Mouse (Mus musculus) right cerebral cortex, adult 2 months (tissue): ENCODE results near the gene Thop1.

Source experiments
- DNase-seq, 2 experiments: peaks; one replicate each; pipeline ENCODE4 v3.0.0; 2021 to 2022; ENCODE audit warnings: low spot score in 2 of 2

The Thop1 gene

GRCm38 (mm10) chr10:81106113-81106721 lies 36.4 kb downstream of the Thop1 start:
- peak; percentile 69 to 76 for DNase-seq

DNA sequence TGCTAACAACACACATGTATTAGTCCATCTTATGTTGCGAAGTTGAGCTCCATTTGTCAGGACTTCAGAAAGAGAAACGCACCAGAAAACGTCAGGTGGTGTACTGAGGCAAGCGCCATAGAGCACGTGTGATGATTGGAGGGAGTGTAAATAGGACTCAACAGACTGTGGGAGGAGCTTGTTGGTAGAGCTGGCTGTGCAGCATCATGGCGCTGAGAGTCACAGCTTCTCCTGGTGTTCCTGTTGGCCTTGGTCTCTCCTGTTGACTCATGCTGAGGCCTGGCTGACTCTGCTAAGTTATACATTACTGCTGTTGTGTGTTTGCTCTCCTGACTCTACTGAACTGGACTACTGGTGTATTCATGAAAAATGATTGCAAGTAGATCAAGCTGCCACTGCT lies 43.1 kb downstream of the Thop1 start:
- no peak for DNase-seq

- DNase-seq: no peak
These were observed 49.8 kb downstream of the Thop1 start for GRCm38 (mm10) chr10:81119625-81120024.

DNA sequence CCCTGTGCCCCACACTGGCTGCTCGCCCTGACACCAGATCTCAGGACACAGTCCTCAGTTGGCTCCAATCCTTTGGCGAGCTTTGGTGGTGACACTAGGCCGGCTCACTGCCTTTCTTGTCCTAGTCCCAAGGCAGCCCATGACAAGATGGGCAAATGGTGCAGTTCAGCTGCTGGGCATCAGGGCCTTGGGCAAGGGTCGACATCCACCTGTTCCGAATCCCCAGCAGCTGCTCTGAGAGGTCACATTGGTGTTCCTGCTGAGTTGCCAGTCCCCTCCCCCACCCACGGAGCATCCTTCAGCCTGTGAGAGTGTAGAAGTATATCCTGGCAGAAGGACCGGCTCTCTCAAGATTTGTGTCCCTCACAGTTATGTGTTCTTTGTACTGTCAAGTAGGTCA lies 50.8 kb downstream of the Thop1 start:
- DNase-seq: no peak

GRCm38 (mm10) chr10:81122889-81123288 lies 53.1 kb downstream of the Thop1 start:
- no peak for DNase-seq

DNA sequence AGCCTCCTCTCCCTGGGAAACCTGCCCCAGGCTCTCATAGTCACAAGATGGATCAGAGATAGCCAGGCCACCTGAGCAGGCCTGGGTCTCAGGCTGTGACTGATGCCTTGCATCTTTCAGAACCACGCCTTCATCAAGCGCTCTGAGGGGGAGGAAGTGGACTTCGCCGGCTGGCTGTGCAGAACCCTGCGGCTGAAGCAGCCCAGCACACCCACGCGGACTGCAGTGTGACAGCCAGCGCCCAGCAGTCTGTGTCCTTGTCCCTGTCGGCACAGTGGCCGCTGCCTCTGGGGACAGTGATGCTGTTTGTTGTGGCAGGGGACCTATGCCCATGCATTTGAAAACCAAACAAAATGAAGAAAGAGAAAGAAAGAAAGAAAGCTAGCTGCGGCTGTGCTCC lies 53.7 kb downstream of the Thop1 start:
- DNase-seq: peak; percentile 47 to 50
